In the genomic region with DNA sequence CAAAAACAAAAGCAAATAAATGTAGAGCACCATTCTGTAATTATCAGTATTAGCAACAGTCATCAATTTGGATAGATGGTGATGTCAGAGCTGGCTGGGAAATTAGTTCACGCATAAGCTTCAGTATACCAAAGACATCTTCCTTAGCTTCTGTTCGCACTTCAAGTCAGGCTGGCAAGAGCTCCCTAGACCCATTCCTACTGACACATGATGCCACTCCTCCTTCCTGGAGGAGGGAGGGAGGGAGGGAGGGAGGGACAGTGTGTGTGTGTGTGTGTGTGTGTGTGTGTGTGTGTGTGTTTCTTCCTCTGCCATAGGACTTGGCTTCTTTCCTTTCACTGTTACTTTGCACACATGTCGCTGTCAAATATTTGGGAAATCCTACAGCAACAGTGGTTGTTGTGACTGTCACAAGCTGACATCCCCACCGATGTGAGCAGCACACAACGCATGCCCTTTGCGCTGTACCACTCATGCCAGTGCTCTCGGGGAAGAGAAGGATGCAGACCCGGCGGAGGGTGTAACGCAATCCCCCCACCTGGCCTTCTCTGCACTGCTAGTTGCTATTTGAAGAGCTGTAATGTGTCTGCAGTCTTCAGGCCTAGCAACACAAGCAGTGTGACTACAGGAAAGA, we compare ENCODE assay signal across 23 mouse cellular contexts. TPM values are rescaled to one million over a fixed set of nuclear protein-coding genes. Genes with fewer than 3 reads are reported as not detected.
A peak's percentile ranks its signal among the peaks of the same experiment; 100 is the strongest.
DNase-seq lines count a peak whose midpoint lies in the region; ATAC-seq and TF ChIP-seq lines count a peak whose summit lies in the region.
"Had no signal": no experiment of that assay in that cellular context is flagged by ENCODE, and none has a peak within 500 bp of the region (broad histone marks: within the 10 kb centered on the region; RNA-seq: fewer than 3 reads in every experiment).

No protein-coding gene starts in this region.

- H3K4me3 ChIP-seq in forebrain, embryonic 13.5 days = no peak overlapping the region
- H3K4me3 ChIP-seq in forebrain, embryonic 10.5 days = no peak overlapping the region
- no peak overlapping the region for H3K4me3 ChIP-seq in kidney, postnatal 0 days (replicated peaks; ENCODE audit: low read depth, low read length)
- H3K4me3 ChIP-seq: embryonic facial prominence, embryonic 13.5 days; heart, adult 2 months; heart, embryonic 15.5 days; intestine, embryonic 15.5 days; layer of hippocampus, adult 2 months had no signal

- no peaks in the 10 kb centered on the region for H3K27me3 ChIP-seq in forebrain, embryonic 13.5 days
- H3K27me3 ChIP-seq in forebrain, embryonic 10.5 days (ENCODE audit: poor library complexity, severe bottlenecking) = no peaks in the 10 kb centered on the region
- no peaks in the 10 kb centered on the region for H3K27me3 ChIP-seq in kidney, postnatal 0 days (ENCODE audit: insufficient read depth, low read length)
- H3K27me3 ChIP-seq: embryonic facial prominence, embryonic 13.5 days; heart, embryonic 15.5 days; intestine, embryonic 15.5 days had no signal

- no peak for DNase-seq in forebrain, embryonic 10.5 days (ENCODE audit: extremely low spot score, low spot score)
- DNase-seq in heart, adult 11 months = peak; percentile 84
- DNase-seq in heart, adult 9 months (ENCODE audit: low spot score in 2 of 2) = no peak
- peak; percentile 48 for DNase-seq in kidney, postnatal 0 days (ENCODE audit: low spot score)
- DNase-seq in kidney, postnatal 4 days = no peak
- no peak for DNase-seq in left cerebral cortex, adult 11 months (ENCODE audit: low spot score)
- no peak for DNase-seq in lung, postnatal 25 days (ENCODE audit: low spot score)
- DNase-seq: adrenal gland, adult 8-10 months; cerebellum, adult 2 months; cerebellum, postnatal 25 days; heart, adult 2 months; heart, postnatal 4 days; kidney, postnatal 14 days; right cerebral cortex, postnatal 4 days; thymus, adult 2 months had no signal

- no peak overlapping the region for H3K4me2 ChIP-seq in forebrain, embryonic 13.5 days
- no peak overlapping the region for H3K4me2 ChIP-seq in kidney, postnatal 0 days (ENCODE audit: low read length)
- H3K4me2 ChIP-seq: embryonic facial prominence, embryonic 13.5 days; heart, embryonic 15.5 days; intestine, embryonic 15.5 days; midbrain, embryonic 11.5 days had no signal

- 85% methylated on average over 10 of the region's 10 CpGs for WGBS in forebrain, embryonic 13.5 days
- 90% methylated on average over 10 of the region's 10 CpGs for WGBS in forebrain, embryonic 10.5 days
- WGBS in kidney, postnatal 0 days = 53% methylated on average over 10 of the region's 10 CpGs

- H3K27ac ChIP-seq in forebrain, embryonic 13.5 days = no peak overlapping the region
- H3K27ac ChIP-seq in forebrain, embryonic 10.5 days = no peak overlapping the region
- H3K27ac ChIP-seq in kidney, postnatal 0 days = no peak overlapping the region
- H3K27ac ChIP-seq: embryonic facial prominence, embryonic 13.5 days; heart, adult 2 months; heart, embryonic 15.5 days; intestine, embryonic 15.5 days; layer of hippocampus, adult 2 months had no signal

- peak; percentile 82 for ATAC-seq in forebrain, embryonic 13.5 days
- no peak for ATAC-seq in kidney, postnatal 0 days (replicated peaks; ENCODE audit: low FRiP score, low read depth)
- ATAC-seq: activated CD4-positive, CD25-positive, alpha-beta regulatory T cell, adult 4 months; hindbrain, embryonic 16.5 days; intestine, embryonic 15.5 days had no signal

- H3K9ac ChIP-seq in forebrain, embryonic 13.5 days = no peak overlapping the region
- no peak overlapping the region for H3K9ac ChIP-seq in kidney, postnatal 0 days (ENCODE audit: low read depth, low read length)
- H3K9ac ChIP-seq: embryonic facial prominence, embryonic 13.5 days; heart, embryonic 15.5 days; intestine, embryonic 15.5 days had no signal

- H3K9me3 ChIP-seq in forebrain, embryonic 13.5 days (replicated peaks) = no peaks in the 10 kb centered on the region
- no peaks in the 10 kb centered on the region for H3K9me3 ChIP-seq in forebrain, embryonic 10.5 days
- no peaks in the 10 kb centered on the region for H3K9me3 ChIP-seq in kidney, postnatal 0 days (replicated peaks; ENCODE audit: low read length)
- H3K9me3 ChIP-seq: embryonic facial prominence, embryonic 13.5 days; heart, embryonic 15.5 days; intestine, embryonic 15.5 days had no signal

- no peaks in the 10 kb centered on the region for H3K36me3 ChIP-seq in forebrain, embryonic 13.5 days (ENCODE audit: poor library complexity, severe bottlenecking)
- H3K36me3 ChIP-seq in forebrain, embryonic 10.5 days (replicated peaks) = no peaks in the 10 kb centered on the region
- H3K36me3 ChIP-seq in kidney, postnatal 0 days (ENCODE audit: insufficient read depth, low read length) = no peaks in the 10 kb centered on the region
- H3K36me3 ChIP-seq: embryonic facial prominence, embryonic 13.5 days; heart, embryonic 15.5 days; intestine, embryonic 15.5 days had no signal

- no peaks in the 10 kb centered on the region for H3K4me1 ChIP-seq in forebrain, embryonic 13.5 days
- no peaks in the 10 kb centered on the region for H3K4me1 ChIP-seq in forebrain, embryonic 10.5 days
- no peaks in the 10 kb centered on the region for H3K4me1 ChIP-seq in kidney, postnatal 0 days (replicated peaks; ENCODE audit: insufficient read depth, low read length)
- H3K4me1 ChIP-seq: embryonic facial prominence, embryonic 13.5 days; intestine, embryonic 15.5 days had no signal

- TF ChIP-seq CTCF in kidney, postnatal 0 days (IDR thresholded peaks at IDR 0.05; ENCODE audit: low read depth) = no peak

RNA-seq across cellular contexts. Expression of gene Fam189a2, which starts 34.9 kb away (rescaled TPM):
- 0.35 and 0.47 TPM in 2 replicates for polyA plus RNA-seq in forebrain, embryonic 13.5 days (2015; fragmentation: Nextera tagmentation; extraction: Ambion mirVana)
- polyA plus RNA-seq in forebrain, embryonic 10.5 days (2016; fragmentation: Nextera tagmentation; extraction: Ambion mirVana) = 0.38 and 0.52 TPM in 2 replicates
- 1.1 and 1.6 TPM in 2 replicates for polyA plus RNA-seq in kidney, postnatal 0 days (2015; fragmentation: Nextera tagmentation; extraction: Ambion mirVana)
- polyA plus RNA-seq: activated CD4-positive, CD25-positive, alpha-beta regulatory T cell, adult 4 months had no signal

Comparison
In these comparisons a context has a peak if more than half of its experiments do, and no peak if none do; other contexts are left out.
1. DNase-seq: peak in heart, adult 11 months (single experiment) and kidney, postnatal 0 days (single experiment); none in forebrain, embryonic 10.5 days (single experiment), heart, adult 9 months (0 of 2), kidney, postnatal 4 days (0 of 2), left cerebral cortex, adult 11 months (single experiment) and lung, postnatal 25 days (single experiment).